ENCODE assay signal across 18 mouse cellular contexts in the genomic region with DNA sequence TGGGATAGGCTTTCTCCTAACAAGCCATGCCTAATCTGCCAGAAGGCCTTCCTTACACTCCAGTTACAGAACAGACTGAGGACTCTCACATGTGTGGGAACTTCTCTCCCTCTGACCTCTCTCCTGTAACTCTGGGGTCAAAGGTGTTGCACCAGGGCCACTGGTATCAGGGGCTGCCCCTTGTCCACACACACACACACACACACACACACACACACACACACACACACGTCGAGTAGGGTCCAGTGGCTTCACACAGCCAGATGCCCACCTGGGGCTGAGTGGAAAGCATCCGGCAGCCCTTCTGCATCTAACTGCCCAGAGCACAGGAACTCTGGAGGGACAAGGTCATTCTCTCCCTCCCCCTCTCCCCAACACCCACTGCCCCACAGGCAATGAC.
"Had no signal": no experiment of that assay in that cellular context is flagged by ENCODE, and none has a peak within 500 bp of the region (broad histone marks: within the 10 kb centered on the region; RNA-seq: fewer than 3 reads in every experiment).

No protein-coding gene starts in this region.

- H3K9ac ChIP-seq: liver, embryonic 13.5 days; liver, embryonic 15.5 days; liver, postnatal 0 days; lung, embryonic 15.5 days; neural tube, embryonic 12.5 days; stomach, embryonic 15.5 days had no signal

- H3K4me2 ChIP-seq: liver, embryonic 13.5 days; liver, embryonic 15.5 days; lung, embryonic 15.5 days; neural tube, embryonic 12.5 days; stomach, embryonic 15.5 days had no signal

- DNase-seq: liver, embryonic 13.5 days; liver, postnatal 0 days; lung, adult 2 months; lung, postnatal 14 days; lung, postnatal 36 days; midbrain, embryonic 14.5 days; right cerebral cortex, postnatal 14 days; thymus, adult 2 months; thymus, postnatal 25 days; thymus, postnatal 4 days had no signal

- H3K4me1 ChIP-seq: liver, embryonic 13.5 days; liver, embryonic 15.5 days; lung, embryonic 15.5 days; megakaryocyte, embryonic 14.5 days; neural tube, embryonic 12.5 days; stomach, embryonic 15.5 days had no signal

- H3K9me3 ChIP-seq: liver, embryonic 13.5 days; liver, embryonic 15.5 days; lung, embryonic 15.5 days; megakaryocyte, embryonic 14.5 days; neural tube, embryonic 12.5 days; stomach, embryonic 15.5 days had no signal

- H3K27me3 ChIP-seq: liver, embryonic 13.5 days; liver, embryonic 15.5 days; lung, embryonic 15.5 days; megakaryocyte, embryonic 14.5 days; neural tube, embryonic 12.5 days; stomach, embryonic 15.5 days had no signal

- H3K4me3 ChIP-seq: liver, embryonic 13.5 days; liver, embryonic 15.5 days; lung, embryonic 15.5 days; megakaryocyte, embryonic 14.5 days; neural tube, embryonic 12.5 days; stomach, embryonic 15.5 days had no signal

- H3K36me3 ChIP-seq: liver, embryonic 13.5 days; liver, embryonic 15.5 days; lung, embryonic 15.5 days; neural tube, embryonic 12.5 days; stomach, embryonic 15.5 days had no signal

- ATAC-seq: liver, postnatal 0 days; lung, postnatal 0 days had no signal

- H3K27ac ChIP-seq: liver, embryonic 13.5 days; liver, embryonic 15.5 days; lung, embryonic 15.5 days; macrophage; neural tube, embryonic 12.5 days; stomach, embryonic 15.5 days; stomach, postnatal 0 days had no signal
